Mouse (Mus musculus) hindbrain, embryonic 12.5 days (tissue): Measurements from ENCODE around the gene Slc1a3. TPM values are rescaled to one million over a fixed set of nuclear protein-coding genes. Genes with fewer than 3 reads are reported as not detected.

Experiments used
- ATAC-seq: fragments of 200-750 bp; cut with Nextera tagmentation; 2 replicates; pipeline ENCODE4 v1.8.0; 2017; ENCODE audit warnings: moderate TSS enrichment; ENCODE audit not compliant: low FRiP score
- H3K27ac ChIP-seq: fragments of 300-500 bp; sonication (generic); 2 replicates; pipeline ENCODE4 v1.5.1; 2016; ENCODE audit warnings: mild to moderate bottlenecking
- H3K27me3 ChIP-seq: fragments of 300-500 bp; sonication (generic); 2 replicates; pipeline ENCODE4 v1.6.1; 2016; ENCODE audit warnings: mild to moderate bottlenecking
- H3K36me3 ChIP-seq: fragments of 300-500 bp; sonication (generic); 2 replicates; pipeline ENCODE4 v1.6.1; 2016; ENCODE audit warnings: mild to moderate bottlenecking
- H3K4me1 ChIP-seq: fragments of 300-500 bp; sonication (generic); 2 replicates; pipeline ENCODE4 v1.6.1; 2016
- H3K4me2 ChIP-seq: fragments of 300-500 bp; sonication (generic); replicated peaks from 2 replicates; pipeline ENCODE4 v1.6.1; 2016; ENCODE audit warnings: mild to moderate bottlenecking
- H3K4me3 ChIP-seq: fragments of 300-500 bp; sonication (generic); 2 replicates; pipeline ENCODE4 v1.5.1; 2016; ENCODE audit warnings: mild to moderate bottlenecking
- H3K9ac ChIP-seq: fragments of 300-500 bp; sonication (generic); 2 replicates; pipeline ENCODE4 v1.6.1; 2016; ENCODE audit warnings: mild to moderate bottlenecking, moderate library complexity
- H3K9me3 ChIP-seq: fragments of 300-500 bp; sonication (generic); replicated peaks from 2 replicates; pipeline ENCODE4 v1.6.1; 2016; ENCODE audit warnings: mild to moderate bottlenecking
- WGBS: fragments of 180-500 bp; shearing (Covaris S2); methylation state at CpG from one replicate; pipeline ENCODE4 v1.1.7; 2016; 5-methylcytosine and 5-hydroxymethylcytosine counted together
- polyA plus RNA-seq: library from polyadenylated mRNA; unstranded; fragments of >200 nt; fragmentation: Nextera tagmentation; extraction: Ambion mirVana; gene quantifications from 2 replicates; pipeline ENCODE4 v1.2.1, GENCODE M21; 2016

Slc1a3 gene
- 97.2 and 112 TPM in 2 replicates for polyA plus RNA-seq

DNA sequence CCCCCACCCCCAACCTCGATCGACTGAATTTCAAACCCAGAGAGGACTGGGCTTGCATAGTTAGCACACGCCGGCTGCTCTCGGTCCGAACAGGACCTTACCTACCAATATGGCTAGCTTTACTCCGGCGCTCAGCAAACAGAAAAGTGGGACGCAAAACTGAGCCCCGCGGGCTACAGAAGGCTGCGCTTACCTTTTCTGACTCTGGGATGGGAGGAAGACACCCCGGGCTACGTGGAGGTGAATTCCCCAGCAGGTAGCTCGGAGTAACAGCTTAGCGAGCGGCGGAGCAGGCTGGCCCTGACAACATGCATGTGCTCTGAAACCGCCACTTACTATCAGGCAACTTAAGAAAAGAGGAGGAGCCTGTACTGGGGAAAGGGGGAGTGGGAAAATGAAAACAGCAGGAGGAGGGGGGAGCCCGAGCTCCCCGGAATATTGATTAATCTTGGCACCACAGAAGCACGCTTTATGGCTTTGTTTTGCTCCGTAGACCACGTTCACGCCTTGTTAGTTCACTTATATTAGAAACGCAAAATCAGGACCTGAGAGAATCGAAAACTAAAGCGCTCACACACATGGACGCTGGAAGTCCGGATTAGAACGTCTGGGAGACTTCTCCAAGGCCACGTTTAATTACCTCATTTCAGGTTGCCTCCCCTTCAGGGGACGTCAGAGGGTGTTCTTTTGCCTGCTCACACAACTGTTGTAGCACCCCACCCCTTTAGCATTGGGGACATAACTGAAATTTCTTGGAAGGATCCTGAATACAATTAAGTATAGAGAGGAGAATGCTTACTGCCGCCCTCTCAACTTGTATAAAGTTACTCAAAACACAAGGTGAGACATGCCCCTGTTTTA lies at the start of gene Slc1a3:
TSS of gene Slc1a3 (minus strand) at position 619 of the 861 bp plus-strand sequence.
- Histone ChIP-seq H3K4me1 (peaks cover 7% of the 10 kb centered on the region; the same call in 1 of the 2 replicates), H3K9ac (peak within 1 kb of the TSS; percentile 70), H3K36me3 (no peaks in the 10 kb centered on the region), H3K9me3 (no peaks in the 10 kb centered on the region), H3K27ac (peak within 1 kb of the TSS; percentile 60), H3K27me3 (no peaks in the 10 kb centered on the region; the same call in 1 of the 2 replicates), H3K4me2 (peak within 1 kb of the TSS; percentile 85), H3K4me3 (peak within 1 kb of the TSS; percentile 59)
- peak; percentile 84 for ATAC-seq
- WGBS = under 1% methylated on average over 34 of the region's 34 CpGs

- ATAC-seq = no peak
- WGBS = 69% methylated on average over 3 of the region's 3 CpGs
- H3K27ac ChIP-seq = no peak overlapping the region
- no peaks in the 10 kb centered on the region for H3K9me3 ChIP-seq
- H3K27me3 ChIP-seq = no peaks in the 10 kb centered on the region
- H3K9ac ChIP-seq = no peak overlapping the region
- H3K4me3 ChIP-seq = no peak overlapping the region
- no peaks in the 10 kb centered on the region for H3K4me1 ChIP-seq
- H3K4me2 ChIP-seq = no peak overlapping the region
- H3K36me3 ChIP-seq = no peaks in the 10 kb centered on the region
Measured at GRCm38 (mm10) chr15:8759026-8759425, 48.5 kb upstream of the Slc1a3 start.

DNA sequence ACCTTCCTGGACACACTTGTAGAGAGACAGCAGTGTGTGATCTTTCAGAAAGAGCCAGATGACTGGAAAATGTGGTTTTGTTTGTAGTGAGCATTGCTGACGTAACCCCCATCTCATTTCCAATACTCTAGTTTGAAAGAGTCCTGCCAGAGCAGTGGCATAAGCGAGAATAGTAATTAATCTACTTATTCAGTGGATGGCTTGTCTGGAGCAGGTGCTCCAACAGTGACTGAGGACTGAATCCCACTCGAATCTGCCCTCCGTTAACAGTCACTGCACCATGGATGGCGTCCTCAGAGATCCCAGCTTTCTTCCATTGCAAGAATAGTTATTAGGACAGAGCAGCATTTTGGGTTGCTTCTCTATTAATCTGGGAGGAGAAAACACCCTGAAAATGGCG lies 45.9 kb upstream of the Slc1a3 start:
- 66% methylated on average over 6 of the region's 6 CpGs for WGBS

DNA sequence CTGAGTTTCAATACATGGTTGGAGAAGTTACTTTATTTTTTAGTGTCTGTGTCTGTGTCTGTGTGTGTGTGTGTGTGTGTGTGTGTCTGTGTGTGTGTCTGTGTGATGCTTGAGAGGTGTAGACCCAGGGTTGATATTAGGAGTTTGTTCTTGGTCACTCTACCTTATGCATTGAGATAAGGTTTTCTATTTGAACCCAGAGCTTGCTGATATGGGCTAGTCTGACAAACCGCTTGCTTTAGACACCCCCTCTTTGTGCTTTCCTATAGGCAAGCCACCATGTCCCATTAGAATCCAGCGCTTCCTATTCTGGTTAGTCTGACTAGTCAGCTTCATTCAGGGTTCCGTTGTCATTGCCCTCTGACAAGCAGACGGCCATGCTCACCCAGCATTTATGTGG lies 39.2 kb upstream of the Slc1a3 start:
- Histone ChIP-seq H3K4me1 (no peaks in the 10 kb centered on the region), H3K27ac (no peak overlapping the region), H3K27me3 (no peaks in the 10 kb centered on the region), H3K4me3 (no peak overlapping the region), H3K9ac (no peak overlapping the region), H3K36me3 (no peaks in the 10 kb centered on the region), H3K9me3 (no peaks in the 10 kb centered on the region), H3K4me2 (no peak overlapping the region)
- ATAC-seq = no peak
- WGBS = 91% methylated on average over 4 of the region's 4 CpGs

More for the DNA sequence above, 45.9 kb upstream of the Slc1a3 start:
- Histone ChIP-seq H3K4me3 (no peak overlapping the region), H3K9ac (no peak overlapping the region), H3K36me3 (no peaks in the 10 kb centered on the region), H3K27ac (no peak overlapping the region), H3K9me3 (no peaks in the 10 kb centered on the region), H3K27me3 (no peaks in the 10 kb centered on the region), H3K4me2 (no peak overlapping the region), H3K4me1 (no peaks in the 10 kb centered on the region)
- ATAC-seq = no peak

- Histone ChIP-seq H3K4me1 (no peaks in the 10 kb centered on the region), H3K36me3 (no peaks in the 10 kb centered on the region), H3K9ac (no peak overlapping the region), H3K27ac (no peak overlapping the region), H3K4me3 (no peak overlapping the region), H3K4me2 (no peak overlapping the region), H3K27me3 (no peaks in the 10 kb centered on the region), H3K9me3 (no peaks in the 10 kb centered on the region)
- no peak; the same call in 1 of the 2 replicates for ATAC-seq
- 61% methylated on average over 1 of the region's 1 CpGs for WGBS
Measured at GRCm38 (mm10) chr15:8748771-8749170, 38.2 kb upstream of the Slc1a3 start.

DNA sequence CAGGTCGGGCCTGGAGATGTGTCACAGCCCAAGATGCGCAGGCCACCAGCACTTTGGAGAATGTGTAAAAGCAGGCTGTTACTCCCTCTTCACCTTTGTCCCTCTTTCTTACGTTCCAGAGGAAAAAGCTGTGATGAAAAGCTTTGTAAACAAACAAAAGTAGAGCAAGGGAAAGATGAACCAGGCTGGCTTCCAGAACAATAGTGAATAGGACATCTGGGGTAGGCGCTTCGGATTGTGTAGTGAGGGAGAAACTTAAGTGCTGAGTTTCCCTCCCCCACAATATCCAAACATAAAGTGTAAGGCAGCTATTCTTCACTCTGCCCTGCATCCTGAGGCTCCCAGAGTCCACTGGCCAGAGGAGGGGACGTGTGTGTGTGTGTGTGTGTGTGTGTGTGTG lies 31.0 kb upstream of the Slc1a3 start:
- H3K4me3 ChIP-seq = no peak overlapping the region
- 45% methylated on average over 6 of the region's 6 CpGs for WGBS
- 0 out of 2 replicates have a peak, but pooled peaks cover 3% of the 10 kb centered on the region for H3K9me3 ChIP-seq
- H3K9ac ChIP-seq = no peak overlapping the region
- no peaks in the 10 kb centered on the region for H3K36me3 ChIP-seq
- no peaks in the 10 kb centered on the region for H3K27me3 ChIP-seq
- H3K4me1 ChIP-seq = 0 out of 2 replicates have a peak, but pooled peaks cover 3% of the 10 kb centered on the region
- H3K27ac ChIP-seq = no peak overlapping the region
- no peak for ATAC-seq
- H3K4me2 ChIP-seq = no peak overlapping the region

- Histone ChIP-seq H3K36me3 (no peaks in the 10 kb centered on the region), H3K9ac (no peak overlapping the region), H3K4me1 (0 out of 2 replicates have a peak, but pooled peaks cover 3% of the 10 kb centered on the region), H3K27me3 (no peaks in the 10 kb centered on the region), H3K4me2 (no peak overlapping the region), H3K9me3 (0 out of 2 replicates have a peak, but pooled peaks cover 3% of the 10 kb centered on the region), H3K27ac (no peak overlapping the region), H3K4me3 (no peak overlapping the region)
- 93% methylated on average over 8 of the region's 8 CpGs for WGBS
- ATAC-seq = no peak
Measured at GRCm38 (mm10) chr15:8740724-8741123, 30.2 kb upstream of the Slc1a3 start.

GRCm38 (mm10) chr15:8738156-8738555 lies 27.6 kb upstream of the Slc1a3 start:
- no peak overlapping the region for H3K9ac ChIP-seq
- no peak for ATAC-seq
- no peak overlapping the region for H3K27ac ChIP-seq
- no peaks in the 10 kb centered on the region for H3K36me3 ChIP-seq
- 0 out of 2 replicates have a peak, but pooled peaks cover 3% of the 10 kb centered on the region for H3K9me3 ChIP-seq
- no peak overlapping the region for H3K4me3 ChIP-seq
- WGBS = 87% methylated on average over 5 of the region's 5 CpGs
- 0 out of 2 replicates have a peak, but pooled peaks cover 7% of the 10 kb centered on the region for H3K4me1 ChIP-seq
- H3K4me2 ChIP-seq = no peak overlapping the region
- no peaks in the 10 kb centered on the region for H3K27me3 ChIP-seq

- Histone ChIP-seq H3K4me2 (no peak overlapping the region), H3K9ac (no peak overlapping the region), H3K4me3 (no peak overlapping the region), H3K9me3 (no peaks in the 10 kb centered on the region), H3K27me3 (no peaks in the 10 kb centered on the region), H3K4me1 (0 out of 2 replicates have a peak, but pooled peaks cover 4% of the 10 kb centered on the region), H3K36me3 (no peaks in the 10 kb centered on the region), H3K27ac (no peak overlapping the region)
- no peak for ATAC-seq
- 77% methylated on average over 6 of the region's 6 CpGs for WGBS
Measured at GRCm38 (mm10) chr15:8734363-8734739, 23.8 kb upstream of the Slc1a3 start.

- H3K36me3 ChIP-seq = no peaks in the 10 kb centered on the region
- no peak overlapping the region for H3K4me2 ChIP-seq
- no peak overlapping the region for H3K4me3 ChIP-seq
- H3K9me3 ChIP-seq = no peaks in the 10 kb centered on the region
- ATAC-seq = no peak
- H3K4me1 ChIP-seq = 0 out of 2 replicates have a peak, but pooled peaks cover 4% of the 10 kb centered on the region
- H3K27me3 ChIP-seq = no peaks in the 10 kb centered on the region
- 21% methylated on average over 7 of the region's 7 CpGs for WGBS
- no peak overlapping the region for H3K9ac ChIP-seq
- H3K27ac ChIP-seq = no peak overlapping the region
Measured at GRCm38 (mm10) chr15:8733669-8734362, 23.3 kb upstream of the Slc1a3 start.

DNA sequence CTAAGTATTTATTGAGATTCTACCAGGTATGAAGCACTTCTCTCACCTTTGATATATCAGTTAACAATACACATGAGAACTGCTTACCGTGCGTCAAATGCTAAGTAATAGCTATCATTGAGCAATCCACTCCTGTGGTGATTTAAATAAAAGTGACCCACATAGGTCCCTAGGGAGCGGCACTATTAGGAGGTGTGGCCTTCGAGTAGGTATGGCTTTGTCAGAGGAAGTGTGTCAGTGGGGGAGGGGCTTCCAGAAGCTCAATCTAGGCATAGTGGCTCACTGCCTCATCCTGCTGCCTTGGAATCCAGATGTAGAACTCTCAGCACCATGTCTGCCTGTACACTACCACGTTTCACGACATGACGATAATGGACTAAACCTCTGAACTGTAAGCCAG lies 18.3 kb upstream of the Slc1a3 start:
- WGBS = 91% methylated on average over 7 of the region's 7 CpGs
- H3K4me1 ChIP-seq = 0 out of 2 replicates have a peak, but pooled peaks cover 4% of the 10 kb centered on the region
- no peak for ATAC-seq

GRCm38 (mm10) chr15:8722386-8723100 lies 12.0 kb upstream of the Slc1a3 start:
- H3K27ac ChIP-seq = no peak overlapping the region
- ATAC-seq = no peak
- no peak overlapping the region for H3K4me3 ChIP-seq
- H3K9ac ChIP-seq = no peak overlapping the region
- H3K4me1 ChIP-seq = no peaks in the 10 kb centered on the region
- no peak overlapping the region for H3K4me2 ChIP-seq
- no peaks in the 10 kb centered on the region for H3K9me3 ChIP-seq
- no peaks in the 10 kb centered on the region for H3K36me3 ChIP-seq
- WGBS = 91% methylated on average over 14 of the region's 14 CpGs
- H3K27me3 ChIP-seq = no peaks in the 10 kb centered on the region

More for the DNA sequence above, 18.3 kb upstream of the Slc1a3 start:
- Histone ChIP-seq H3K27me3 (no peaks in the 10 kb centered on the region), H3K9ac (no peak overlapping the region), H3K4me2 (no peak overlapping the region), H3K36me3 (no peaks in the 10 kb centered on the region), H3K27ac (no peak overlapping the region), H3K9me3 (no peaks in the 10 kb centered on the region), H3K4me3 (no peak overlapping the region)
